Mouse (Mus musculus) cerebellum, adult 2 months (tissue): ENCODE data around the gene Olfr248. TPM values are rescaled to one million over a fixed set of nuclear protein-coding genes. Genes with fewer than 3 reads are reported as not detected.
"Not testable (repeated sequence)": the region's sequence is repeated elsewhere in the genome, so short reads cannot be mapped to it uniquely, and the experiment has no call there.

Source experiments
- DNase-seq, 2 experiments: peaks; one replicate each; pipeline ENCODE4 v3.0.0; 2021
- H3K27ac ChIP-seq: fragments of 200-500 bp; 2 replicates; pipeline ENCODE4 v1.5.1; 2012; ENCODE audit warnings: low read length, control low read depth, inconsistent platforms; ENCODE audit not compliant: insufficient read depth
- H3K27me3 ChIP-seq: fragments of 200-500 bp; 2 replicates; pipeline ENCODE4 v1.6.1; 2012; ENCODE audit warnings: inconsistent platforms, mild to moderate bottlenecking, low read length, moderate library complexity; ENCODE audit not compliant: control insufficient read depth, insufficient read depth
- H3K4me1 ChIP-seq: fragments of 200-500 bp; 2 replicates; pipeline ENCODE4 v1.6.1; 2011; ENCODE audit warnings: low read length; ENCODE audit not compliant: control insufficient read depth, insufficient read depth
- H3K4me3 ChIP-seq: fragments of 200-500 bp; replicated peaks from 2 replicates; pipeline ENCODE3; 2011; ENCODE audit warnings: mild to moderate bottlenecking, low read depth, low read length, control low read depth; ENCODE audit not compliant: insufficient read depth
- CTCF ChIP-seq: fragments of 200-500 bp; IDR thresholded peaks from 2 replicates; pipeline ENCODE4 v1.5.1; 2011; ENCODE audit warnings: low read depth, mild to moderate bottlenecking, control low read depth, low read length, moderate library complexity, borderline replicate concordance; ENCODE audit not compliant: insufficient read depth
- POLR2A ChIP-seq: fragments of 200-500 bp; IDR thresholded peaks from 2 replicates; pipeline ENCODE4 v1.6.1; 2011; ENCODE audit warnings: low read length, control low read depth, borderline replicate concordance; ENCODE audit not compliant: insufficient read depth
- WGBS: fragments of 180-500 bp; shearing (Covaris S2); methylation state at CpG from one replicate; pipeline ENCODE4 v1.1.7; 2018; 5-methylcytosine and 5-hydroxymethylcytosine counted together
- polyA plus RNA-seq: library from polyadenylated mRNA; depleted of rRNA; stranded (reverse); fragments of >200 nt; gene quantifications from 2 replicates; pipeline ENCODE4 v1.2.3, GENCODE M21; 2012; rRNA removed

Gene Olfr248
- polyA plus RNA-seq = not detected in 2 replicates

GRCm38 (mm10) chr1:174390746-174391145 is at the start of gene Olfr248:
TSS of gene Olfr248 (plus strand) at chr1:174391046.
- no peaks in the 10 kb centered on the region for H3K4me1 ChIP-seq
- no peak within 1 kb of the TSS for H3K27ac ChIP-seq
- DNase-seq = no peak
- no peak for TF ChIP-seq CTCF
- TF ChIP-seq POLR2A = no peak
- WGBS = 92% methylated on average over 2 of the region's 2 CpGs
- no peaks in the 10 kb centered on the region for H3K27me3 ChIP-seq
- H3K4me3 ChIP-seq = no peak within 1 kb of the TSS

DNA sequence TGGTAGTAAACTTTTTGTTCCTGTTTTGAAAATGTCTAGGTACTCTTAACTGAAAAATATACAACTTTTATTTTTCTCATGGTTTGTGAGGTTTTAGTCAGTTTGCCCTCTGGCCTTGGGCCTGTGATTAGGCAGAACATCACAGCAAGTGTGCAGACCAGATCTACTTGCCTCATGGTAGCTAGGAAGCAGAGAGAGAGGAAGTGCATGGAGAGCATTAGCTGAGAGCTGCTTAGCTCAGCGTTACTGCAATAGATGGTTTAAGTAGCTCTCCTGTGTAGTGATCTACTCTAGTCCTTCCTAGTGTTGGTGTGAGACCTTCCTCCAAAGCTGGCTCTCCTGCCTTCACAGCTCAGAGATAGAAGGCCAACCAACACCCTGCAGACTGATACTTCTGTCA is 37.2 kb upstream of the Olfr248 start:
- 72% methylated on average over 1 of the region's 1 CpGs for WGBS
- not testable (repeated sequence) for H3K27me3 ChIP-seq, H3K27ac ChIP-seq, DNase-seq, H3K4me1 ChIP-seq, H3K4me3 ChIP-seq

- no peak for TF ChIP-seq POLR2A
- TF ChIP-seq CTCF = no peak
- H3K4me3 ChIP-seq = no peak overlapping the region
- H3K27ac ChIP-seq = no peak overlapping the region
- no peaks in the 10 kb centered on the region for H3K27me3 ChIP-seq
- H3K4me1 ChIP-seq = no peaks in the 10 kb centered on the region
- 75% methylated on average over 5 of the region's 5 CpGs for WGBS
- DNase-seq = no peak
These were observed 36.2 kb upstream of the Olfr248 start for GRCm38 (mm10) chr1:174354640-174355039.

GRCm38 (mm10) chr1:174364882-174365451 is 25.9 kb upstream of the Olfr248 start, which contains the start of gene Olfr417:
TSS of gene Olfr417 (plus strand) at chr1:174365122.
- Histone ChIP-seq H3K27me3 (no peaks in the 10 kb centered on the region), H3K4me1 (no peaks in the 10 kb centered on the region), H3K27ac (no peak within 1 kb of the TSS), H3K4me3 (no peak within 1 kb of the TSS)
- no peak for DNase-seq
- no peak for TF ChIP-seq CTCF
- no peak for TF ChIP-seq POLR2A
- WGBS = 71% methylated on average over 2 of the region's 2 CpGs

- Histone ChIP-seq H3K4me1 (no peaks in the 10 kb centered on the region), H3K27ac (no peak overlapping the region), H3K4me3 (no peak overlapping the region), H3K27me3 (no peaks in the 10 kb centered on the region)
- DNase-seq = no peak
- no peak for TF ChIP-seq POLR2A
- TF ChIP-seq CTCF = no peak
- WGBS = 97% methylated on average over 3 of the region's 3 CpGs
These were observed 17.0 kb upstream of the Olfr248 start for GRCm38 (mm10) chr1:174373799-174374198.

DNA sequence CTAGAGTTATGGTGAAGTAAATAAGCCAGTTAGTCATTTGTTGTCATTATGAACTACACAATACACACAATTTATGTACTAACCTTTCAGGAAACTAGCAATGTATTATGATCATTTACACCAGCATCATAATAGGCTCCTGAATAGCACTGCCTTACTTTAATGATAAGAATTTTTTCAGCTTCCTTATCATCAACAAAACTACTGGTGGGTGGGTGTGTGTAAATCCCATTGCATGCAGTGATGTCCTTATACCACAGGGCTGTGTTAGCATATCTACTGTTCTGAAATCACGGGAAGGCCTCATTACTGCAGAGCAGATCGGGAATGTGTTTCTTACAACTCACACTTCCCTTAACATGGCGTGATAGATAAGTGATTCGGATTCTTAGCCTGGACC is 32.1 kb downstream of the Olfr248 start:
- Histone ChIP-seq H3K27ac (no peak overlapping the region), H3K4me3 (no peak overlapping the region), H3K4me1 (no peaks in the 10 kb centered on the region), H3K27me3 (no peaks in the 10 kb centered on the region)
- WGBS = 97% methylated on average over 4 of the region's 4 CpGs
- no peak for DNase-seq
- no peak for TF ChIP-seq POLR2A
- TF ChIP-seq CTCF = no peak

- H3K27ac ChIP-seq = no peak within 1 kb of the TSS
- 33% methylated on average over 1 of the region's 1 CpGs for WGBS
- H3K4me1 ChIP-seq = no peaks in the 10 kb centered on the region
- no peak for DNase-seq
- H3K4me3 ChIP-seq = no peak within 1 kb of the TSS
- H3K27me3 ChIP-seq = no peaks in the 10 kb centered on the region
- TF ChIP-seq CTCF (no peak), POLR2A (no peak)
These were observed 32.9 kb downstream of the Olfr248 start, which contains the start of gene Olfr414 for GRCm38 (mm10) chr1:174423764-174424163. TSS of gene Olfr414 (plus strand) at chr1:174424064.

- no peak overlapping the region for H3K4me3 ChIP-seq
- H3K4me1 ChIP-seq = no peaks in the 10 kb centered on the region
- no peak for DNase-seq
- TF ChIP-seq POLR2A (no peak), CTCF (no peak)
- H3K27ac ChIP-seq = no peak overlapping the region
- H3K27me3 ChIP-seq = no peaks in the 10 kb centered on the region
- WGBS = 61% methylated on average over 3 of the region's 3 CpGs
These were observed 35.5 kb downstream of the Olfr248 start for GRCm38 (mm10) chr1:174426180-174426986.
